Mouse (Mus musculus) granulocyte monocyte progenitor cell, adult 5-6 weeks (primary cell): ENCODE results near the gene Tmem253. TPM values are rescaled to one million over a fixed set of nuclear protein-coding genes. Genes with fewer than 3 reads are reported as not detected.
"Not testable (repeated sequence)": the region's sequence is repeated elsewhere in the genome, so short reads cannot be mapped to it uniquely, and the experiment has no call there.

ENCODE experiments used
- ATAC-seq: replicated peaks from 2 replicates; pipeline ENCODE4 v1.8.0; 2016; ENCODE audit warnings: mild to moderate bottlenecking, moderate TSS enrichment, inconsistent platforms; ENCODE audit not compliant: poor library complexity, severe bottlenecking
- total RNA-seq, 2 experiments: library from RNA; stranded (forward) in 1 of 2; stranded (reverse) in 1 of 2; fragments of 200-712, 200-1000 nt in 1 of 2; fragments of >200 nt in 1 of 2; fragmentation: Nextera tagmentation in 1 of 2; gene quantifications; 2 replicates each; pipeline ENCODE4 v1.2.3; 2014 to 2017

Gene Tmem253
- total RNA-seq, 2 experiments from 2014 or later = not detected

GRCm38 (mm10) chr14:52020486-52021137 lies 5.2 kb downstream of the Tmem253 start, which contains the start of gene Zfp219:
Gene Zfp219, minus strand, starts transcription at chr14:52020733.
- peak; percentile 29 for ATAC-seq

GRCm38 (mm10) chr14:52021138-52021529 lies 5.7 kb downstream of the Tmem253 start:
- ATAC-seq = no peak

- ATAC-seq = no peak
Measured at GRCm38 (mm10) chr14:52021568-52022212, 6.2 kb downstream of the Tmem253 start.

GRCm38 (mm10) chr14:52022244-52022708 lies 6.8 kb downstream of the Tmem253 start:
- no peak for ATAC-seq

- peak; percentile 42 for ATAC-seq
Measured at GRCm38 (mm10) chr14:52022709-52023459, 7.4 kb downstream of the Tmem253 start.

- no peak for ATAC-seq
Measured at GRCm38 (mm10) chr14:52024133-52024532, 8.7 kb downstream of the Tmem253 start.

GRCm38 (mm10) chr14:52026342-52026741 lies 10.9 kb downstream of the Tmem253 start:
- ATAC-seq = no peak

GRCm38 (mm10) chr14:52035926-52036325 lies 20.5 kb downstream of the Tmem253 start:
- no peak for ATAC-seq

- no peak for ATAC-seq
Measured at GRCm38 (mm10) chr14:52039332-52039731, 23.9 kb downstream of the Tmem253 start.

GRCm38 (mm10) chr14:52042359-52042758 lies 26.9 kb downstream of the Tmem253 start, which contains the start of gene Olfr221:
Gene Olfr221, minus strand, starts transcription at chr14:52042459.
- ATAC-seq = peak; percentile 25; the same call in 1 of the 2 replicates

GRCm38 (mm10) chr14:52043446-52043845 lies 28.0 kb downstream of the Tmem253 start:
- no peak for ATAC-seq

- ATAC-seq = peak; percentile 76
Measured at GRCm38 (mm10) chr14:52044901-52045678, 29.6 kb downstream of the Tmem253 start.

- no peak for ATAC-seq
Measured at GRCm38 (mm10) chr14:52045966-52046565, 30.6 kb downstream of the Tmem253 start.

- ATAC-seq = not testable (repeated sequence)
Measured at GRCm38 (mm10) chr14:52052720-52053119, 37.3 kb downstream of the Tmem253 start.

- no peak for ATAC-seq
Measured at GRCm38 (mm10) chr14:52059982-52060381, 44.5 kb downstream of the Tmem253 start.

GRCm38 (mm10) chr14:52060800-52061199 lies 45.3 kb downstream of the Tmem253 start:
- no peak for ATAC-seq

- ATAC-seq = no peak
Measured at GRCm38 (mm10) chr14:52061798-52062197, 46.3 kb downstream of the Tmem253 start.

GRCm38 (mm10) chr14:52066135-52066534 lies 50.7 kb downstream of the Tmem253 start:
- ATAC-seq = no peak
